Comparison of ENCODE assay signal across 17 mouse cellular contexts in genomic region chr17:12038499-12038898, GRCm38 (mm10).
DNase-seq lines count a peak whose midpoint lies in the region; ATAC-seq lines count a peak whose summit lies in the region.
"Had no signal": no experiment of that assay in that cellular context is flagged by ENCODE, and none has a peak within 500 bp of the region (broad histone marks: within the 10 kb centered on the region; RNA-seq: fewer than 3 reads in every experiment).

No protein-coding gene starts in this region.

- H3K9me3 ChIP-seq in forebrain, embryonic 11.5 days (ENCODE audit: control insufficient read depth, low read length) = no peaks in the 10 kb centered on the region
- H3K9me3 ChIP-seq in forebrain, embryonic 14.5 days (replicated peaks; ENCODE audit: control insufficient read depth, low read length) = no peaks in the 10 kb centered on the region
- no peaks in the 10 kb centered on the region for H3K9me3 ChIP-seq in midbrain, embryonic 11.5 days (ENCODE audit: control insufficient read depth, low read length)
- H3K9me3 ChIP-seq in midbrain, embryonic 13.5 days = no peaks in the 10 kb centered on the region
- H3K9me3 ChIP-seq: embryonic facial prominence, embryonic 12.5 days; forebrain, embryonic 15.5 days; heart, embryonic 15.5 days; intestine, embryonic 15.5 days; limb, embryonic 10.5 days; lung, embryonic 15.5 days; megakaryocyte, embryonic 14.5 days had no signal

- no peaks in the 10 kb centered on the region for H3K27me3 ChIP-seq in forebrain, embryonic 11.5 days (ENCODE audit: control insufficient read depth, insufficient read depth, low read length)
- no peaks in the 10 kb centered on the region for H3K27me3 ChIP-seq in forebrain, embryonic 14.5 days (replicated peaks; ENCODE audit: control insufficient read depth, insufficient read depth, low read length)
- H3K27me3 ChIP-seq in midbrain, embryonic 11.5 days (ENCODE audit: control insufficient read depth, insufficient read depth, low read length) = no peaks in the 10 kb centered on the region; the same call in 1 of the 2 replicates
- H3K27me3 ChIP-seq in midbrain, embryonic 13.5 days = peaks cover 6% of the 10 kb centered on the region
- H3K27me3 ChIP-seq: forebrain, embryonic 15.5 days; intestine, embryonic 15.5 days had no signal

- no peak overlapping the region for H3K4me3 ChIP-seq in forebrain, embryonic 11.5 days (ENCODE audit: low read depth, low read length)
- no peak overlapping the region for H3K4me3 ChIP-seq in forebrain, embryonic 14.5 days (ENCODE audit: low read depth, low read length)
- no peak overlapping the region for H3K4me3 ChIP-seq in midbrain, embryonic 11.5 days (ENCODE audit: low read depth, low read length)
- no peak overlapping the region for H3K4me3 ChIP-seq in midbrain, embryonic 13.5 days (replicated peaks)
- H3K4me3 ChIP-seq: embryonic facial prominence, embryonic 12.5 days; forebrain, embryonic 15.5 days; heart, embryonic 15.5 days; intestine, embryonic 15.5 days; limb, embryonic 10.5 days; lung, embryonic 15.5 days; megakaryocyte, embryonic 14.5 days; myocyte had no signal

- peak; percentile 48 for DNase-seq in forebrain, embryonic 11.5 days (ENCODE audit: low spot score)
- DNase-seq in forebrain, embryonic 14.5 days (ENCODE audit: low spot score) = no peak
- peak; percentile 81 for DNase-seq in midbrain, embryonic 11.5 days (ENCODE audit: low spot score, missing footprints)
- peak; percentile 80 for DNase-seq in liver
- DNase-seq in spleen, postnatal 4 days (ENCODE audit: low spot score in 2 of 2) = peak; percentile 55 to 75
- DNase-seq in embryo, embryonic 9.5 days (ENCODE audit: extremely low spot score) = no peak
- DNase-seq in left cerebral cortex, adult 8-10 months (ENCODE audit: low spot score in 2 of 2) = no peak

- H3K27ac ChIP-seq in forebrain, embryonic 11.5 days (ENCODE audit: low read depth, low read length) = no peak overlapping the region
- no peak overlapping the region for H3K27ac ChIP-seq in forebrain, embryonic 14.5 days (ENCODE audit: low read depth, low read length)
- H3K27ac ChIP-seq in midbrain, embryonic 11.5 days (ENCODE audit: low read depth, low read length) = no peak overlapping the region
- H3K27ac ChIP-seq in midbrain, embryonic 13.5 days = no peak overlapping the region
- H3K27ac ChIP-seq: embryonic facial prominence, embryonic 12.5 days; forebrain, embryonic 15.5 days; heart, embryonic 15.5 days; intestine, embryonic 15.5 days; kidney, postnatal 0 days; limb, embryonic 10.5 days; lung, embryonic 15.5 days had no signal

- H3K4me1 ChIP-seq in forebrain, embryonic 11.5 days (replicated peaks; ENCODE audit: control insufficient read depth, insufficient read depth, low read length) = no peaks in the 10 kb centered on the region
- H3K4me1 ChIP-seq in forebrain, embryonic 14.5 days (ENCODE audit: control insufficient read depth, insufficient read depth, low read length) = no peaks in the 10 kb centered on the region
- no peaks in the 10 kb centered on the region for H3K4me1 ChIP-seq in midbrain, embryonic 11.5 days (ENCODE audit: control insufficient read depth, insufficient read depth, low read length)
- 0 out of 2 replicates have a peak, but pooled peaks cover 4% of the 10 kb centered on the region for H3K4me1 ChIP-seq in midbrain, embryonic 13.5 days (replicated peaks)
- H3K4me1 ChIP-seq: embryonic facial prominence, embryonic 12.5 days; heart, embryonic 15.5 days had no signal

- 72% methylated on average over 6 of the region's 6 CpGs for WGBS in forebrain, embryonic 11.5 days
- WGBS in forebrain, embryonic 14.5 days = 75% methylated on average over 6 of the region's 6 CpGs
- 73% methylated on average over 6 of the region's 6 CpGs for WGBS in midbrain, embryonic 11.5 days
- 73% methylated on average over 6 of the region's 6 CpGs for WGBS in midbrain, embryonic 13.5 days

- H3K4me2 ChIP-seq in forebrain, embryonic 11.5 days (ENCODE audit: low read depth, low read length, severe bottlenecking) = no peak overlapping the region
- H3K4me2 ChIP-seq in forebrain, embryonic 14.5 days (ENCODE audit: low read length) = no peak overlapping the region
- H3K4me2 ChIP-seq in midbrain, embryonic 11.5 days = no peak overlapping the region
- no peak overlapping the region for H3K4me2 ChIP-seq in midbrain, embryonic 13.5 days (replicated peaks)
- H3K4me2 ChIP-seq: embryonic facial prominence, embryonic 12.5 days; forebrain, embryonic 15.5 days; heart, embryonic 15.5 days; intestine, embryonic 15.5 days; lung, embryonic 15.5 days had no signal

- ATAC-seq in forebrain, embryonic 11.5 days (replicated peaks; ENCODE audit: low FRiP score) = no peak
- no peak for ATAC-seq in forebrain, embryonic 14.5 days
- no peak for ATAC-seq in midbrain, embryonic 11.5 days (ENCODE audit: low FRiP score)
- ATAC-seq in midbrain, embryonic 13.5 days = no peak

- H3K9ac ChIP-seq in forebrain, embryonic 11.5 days (ENCODE audit: low read length) = no peak overlapping the region
- H3K9ac ChIP-seq in forebrain, embryonic 14.5 days (ENCODE audit: low read length) = no peak overlapping the region
- no peak overlapping the region for H3K9ac ChIP-seq in midbrain, embryonic 11.5 days (ENCODE audit: low read length)
- no peak overlapping the region for H3K9ac ChIP-seq in midbrain, embryonic 13.5 days (replicated peaks)
- H3K9ac ChIP-seq: embryonic facial prominence, embryonic 12.5 days; forebrain, embryonic 15.5 days; heart, embryonic 15.5 days; intestine, embryonic 15.5 days; lung, embryonic 15.5 days had no signal

- H3K36me3 ChIP-seq in forebrain, embryonic 11.5 days (ENCODE audit: control insufficient read depth, insufficient read depth, low read length) = no peaks in the 10 kb centered on the region
- H3K36me3 ChIP-seq in forebrain, embryonic 14.5 days (ENCODE audit: control insufficient read depth, insufficient read depth, low read length) = no peaks in the 10 kb centered on the region
- H3K36me3 ChIP-seq in midbrain, embryonic 11.5 days (ENCODE audit: control insufficient read depth, insufficient read depth, low read length) = no peaks in the 10 kb centered on the region
- no peaks in the 10 kb centered on the region for H3K36me3 ChIP-seq in midbrain, embryonic 13.5 days
- H3K36me3 ChIP-seq: embryonic facial prominence, embryonic 12.5 days; forebrain, embryonic 15.5 days; heart, embryonic 15.5 days; intestine, embryonic 15.5 days; limb, embryonic 10.5 days; lung, embryonic 15.5 days had no signal

Comparison
In these comparisons a context has a peak if more than half of its experiments do, and no peak if none do; other contexts are left out.
1. DNase-seq: peak in forebrain, embryonic 11.5 days (single experiment), midbrain, embryonic 11.5 days (single experiment), liver (single experiment) and spleen, postnatal 4 days (2 of 2); none in forebrain, embryonic 14.5 days (single experiment), embryo, embryonic 9.5 days (single experiment) and left cerebral cortex, adult 8-10 months (0 of 2).